Mouse (Mus musculus): ENCODE results near the gene Lama2. TPM values are rescaled to one million over a fixed set of nuclear protein-coding genes. Genes with fewer than 3 reads are reported as not detected.
"Not testable (repeated sequence)": the region's sequence is repeated elsewhere in the genome, so short reads cannot be mapped to it uniquely, and the experiment has no call there.

Lama2 gene
- total RNA-seq, 4 experiments from 2014 or later: 5.9 to 12.8 (median 10.7) TPM

DNA sequence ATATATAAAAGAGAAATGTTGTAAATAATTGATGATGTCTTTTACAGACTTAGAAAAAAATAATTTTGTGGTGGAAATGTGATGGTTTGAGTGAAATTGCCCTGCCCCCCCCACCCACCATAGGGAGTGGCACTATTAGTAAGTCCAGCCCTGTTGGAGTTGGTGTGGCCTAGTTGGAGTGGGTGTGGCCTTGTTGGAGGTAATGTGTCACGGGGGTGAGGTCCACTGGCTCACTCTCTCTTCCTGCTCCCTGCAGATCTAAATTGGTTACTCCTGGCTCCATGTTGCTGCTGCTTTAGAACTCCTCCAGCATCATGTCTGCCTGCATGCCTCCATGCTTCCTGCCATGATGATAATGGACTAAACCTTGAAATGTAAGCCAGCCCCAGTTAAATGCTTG, 680.0 kb downstream of the Lama2 start:
- DNase-seq (ENCODE audit: low spot score in 2 of 2): no peak

DNA sequence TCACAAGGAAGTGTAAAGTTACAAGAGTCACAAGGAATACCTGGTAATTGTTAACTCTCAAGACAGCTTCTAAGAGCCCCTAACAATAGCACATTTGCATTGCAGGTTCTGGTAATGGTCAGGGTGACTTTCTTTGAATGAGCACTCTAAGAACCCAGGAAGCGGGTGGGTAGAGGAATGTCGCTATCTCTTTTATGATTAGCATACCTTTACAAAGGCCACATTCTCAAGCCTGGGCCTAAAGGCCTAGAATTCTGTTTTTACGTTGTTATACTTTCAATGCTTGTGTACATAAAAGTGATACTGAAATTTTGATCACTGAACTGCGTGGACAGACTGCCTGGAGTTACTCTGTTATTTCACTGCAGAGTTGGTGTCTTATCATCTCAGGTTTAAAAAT, 681.1 kb downstream of the Lama2 start:
- not testable (repeated sequence) for DNase-seq (ENCODE audit: low spot score in 2 of 2)

DNA sequence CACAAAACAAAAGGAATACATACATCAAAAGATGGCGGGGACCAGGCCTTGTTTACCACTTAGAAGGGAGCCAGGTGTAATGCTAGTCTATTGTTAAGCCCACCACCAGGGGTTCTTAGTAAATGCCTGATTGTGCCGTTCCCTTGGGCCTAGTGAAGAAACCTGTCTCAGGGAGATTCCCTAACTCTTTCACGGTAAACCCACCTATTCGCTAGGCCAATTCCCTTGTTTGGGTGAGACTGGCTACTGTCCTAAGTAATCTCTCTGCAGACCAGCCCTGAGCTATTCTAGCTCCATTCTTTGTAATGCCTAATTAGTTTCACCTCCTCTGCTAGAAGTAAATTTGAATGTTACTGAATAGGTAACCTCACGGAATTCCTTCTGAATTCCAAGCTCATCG, 683.5 kb downstream of the Lama2 start:
- not testable (repeated sequence) for DNase-seq (ENCODE audit: low spot score in 2 of 2)
